Mouse (Mus musculus) embryonic fibroblast, embryonic 13.5 days (primary cell): ENCODE data around the gene Epb41l5.

Source experiments
- CTCF ChIP-seq: IDR thresholded peaks from 2 replicates; pipeline ENCODE4 v1.5.1; 2011; ENCODE audit warnings: mild to moderate bottlenecking, control low read depth, low read length, moderate library complexity, borderline replicate concordance; ENCODE audit not compliant: insufficient read depth
- POLR2A ChIP-seq: IDR thresholded peaks from 2 replicates; pipeline ENCODE4 v1.6.1; 2011; ENCODE audit warnings: low read depth, mild to moderate bottlenecking, control low read depth, low read length, moderate library complexity

- TF ChIP-seq POLR2A (no peak), CTCF (no peak)
Measured at GRCm38 (mm10) chr1:119544611-119545155, 104.1 kb downstream of the Epb41l5 start.
